Mouse (Mus musculus): Measurements from ENCODE around the gene Ilf2. TPM values are rescaled to one million over a fixed set of nuclear protein-coding genes. Genes with fewer than 3 reads are reported as not detected.
A peak's percentile ranks its signal among the peaks of the same experiment; 100 is the strongest.

Gene Ilf2
- polyA plus RNA-seq, 1 experiment, result 50.4 TPM

- no peaks in the 10 kb centered on the region for H3K27me3 ChIP-seq (ENCODE audit: control insufficient read depth, insufficient read depth, insufficient read length)
- peak within 1 kb of the TSS; percentile 44 for H3K4me2 ChIP-seq (ENCODE audit: low read depth)
- TF ChIP-seq REST (IDR thresholded peaks at IDR 0.05; ENCODE audit: insufficient read depth, insufficient read length), result no peak
- TF ChIP-seq MYOD1 (IDR thresholded peaks at IDR 0.05; ENCODE audit: control insufficient read depth in 1 of 3, insufficient read length in 2 of 3, low read depth in 2 of 3), result no peak
- TF ChIP-seq TCF3 (IDR thresholded peaks at IDR 0.05; ENCODE audit: insufficient read length, low read depth), result no peak
- no peak for TF ChIP-seq MYOG (IDR thresholded peaks at IDR 0.05; ENCODE audit: control insufficient read depth in 1 of 3, insufficient read depth in 1 of 3, insufficient read length in 2 of 3, low read depth in 2 of 3)
- no peak for TF ChIP-seq CEBPB (IDR thresholded peaks at IDR 0.05; ENCODE audit: insufficient read depth, poor library complexity, severe bottlenecking)
- no peak for TF ChIP-seq POLR2A (IDR thresholded peaks at IDR 0.05; ENCODE audit: insufficient read length, low read depth)
- no peak for TF ChIP-seq MAX (IDR thresholded peaks at IDR 0.05; ENCODE audit: low read depth)
- no peak for TF ChIP-seq POLR2AphosphoS2 (IDR thresholded peaks at IDR 0.05; ENCODE audit: insufficient read length, low read depth)
- TF ChIP-seq TCF12 (IDR thresholded peaks at IDR 0.05; ENCODE audit: insufficient read depth, poor library complexity, severe bottlenecking), result no peak
- TF ChIP-seq E2F4 (IDR thresholded peaks at IDR 0.05; ENCODE audit: insufficient read depth), result no peak
- TF ChIP-seq USF1 (IDR thresholded peaks at IDR 0.05; ENCODE audit: low read depth), result no peak
- TF ChIP-seq SRF (IDR thresholded peaks at IDR 0.05; ENCODE audit: control insufficient read depth, insufficient read length, low read depth), result no peak
- H3ac ChIP-seq (ENCODE audit: control insufficient read depth, insufficient read length), result no peak within 1 kb of the TSS
- H3K36me3 ChIP-seq (ENCODE audit: control insufficient read depth, insufficient read depth), result no peaks in the 10 kb centered on the region
- H3K79me2 ChIP-seq (ENCODE audit: control insufficient read depth, insufficient read depth), result no peaks in the 10 kb centered on the region
- H3K4me3 ChIP-seq, result no peak within 1 kb of the TSS
Measured at GRCm38 (mm10) chr3:90526580-90526979, 50.7 kb downstream of the Ilf2 start, which contains the start of gene S100a14. Gene S100a14 (plus strand): TSS chr3:90526856.

- no peaks in the 10 kb centered on the region for H3K27me3 ChIP-seq (ENCODE audit: control insufficient read depth, insufficient read depth, insufficient read length)
- H3K79me2 ChIP-seq (ENCODE audit: control insufficient read depth, insufficient read depth), result no peaks in the 10 kb centered on the region
- no peak for TF ChIP-seq USF1 (IDR thresholded peaks at IDR 0.05; ENCODE audit: low read depth)
- no peak overlapping the region for H3K4me2 ChIP-seq (ENCODE audit: low read depth)
- H3K4me3 ChIP-seq, result no peak overlapping the region
- H3ac ChIP-seq (ENCODE audit: control insufficient read depth, insufficient read length), result no peak overlapping the region
- H3K36me3 ChIP-seq (ENCODE audit: control insufficient read depth, insufficient read depth), result no peaks in the 10 kb centered on the region
Measured at GRCm38 (mm10) chr3:90527291-90527873, 51.5 kb downstream of the Ilf2 start.

DNA sequence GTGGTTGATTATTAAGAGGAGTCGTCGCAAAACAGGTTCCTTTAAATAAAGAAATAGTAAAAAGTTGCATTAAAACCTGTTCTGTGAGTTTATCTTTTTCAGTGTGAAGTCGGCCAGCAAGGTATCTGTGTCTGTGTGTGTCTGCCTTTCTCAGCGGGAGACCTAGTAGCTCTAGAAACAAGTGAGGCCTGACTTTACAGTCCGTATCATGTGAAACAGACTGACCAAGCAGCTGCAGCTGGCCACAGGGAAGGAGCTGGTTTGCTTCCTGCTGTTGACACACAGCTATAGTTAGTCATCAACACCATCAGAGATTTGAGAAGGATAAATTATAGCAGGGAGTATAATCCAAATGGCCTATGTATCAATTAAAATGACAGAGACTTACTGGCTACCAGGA lies 55.8 kb downstream of the Ilf2 start:
- Histone ChIP-seq H3K4me2 (ENCODE audit: low read depth) (no peak overlapping the region), H3K27me3 (ENCODE audit: control insufficient read depth, insufficient read depth, insufficient read length) (no peaks in the 10 kb centered on the region), H3K79me2 (ENCODE audit: control insufficient read depth, insufficient read depth) (no peaks in the 10 kb centered on the region), H3K4me3 (no peak overlapping the region), H3K36me3 (ENCODE audit: control insufficient read depth, insufficient read depth) (no peaks in the 10 kb centered on the region), H3ac (ENCODE audit: control insufficient read depth, insufficient read length) (no peak overlapping the region)
- no peak for TF ChIP-seq TCF12 (IDR thresholded peaks at IDR 0.05; ENCODE audit: insufficient read depth, poor library complexity, severe bottlenecking)
- no peak for TF ChIP-seq REST (IDR thresholded peaks at IDR 0.05; ENCODE audit: insufficient read depth, insufficient read length)
- peak in 1 of 3 experiments; percentile 55 for TF ChIP-seq MYOG (IDR thresholded peaks at IDR 0.05; ENCODE audit: control insufficient read depth in 1 of 3, insufficient read depth in 1 of 3, insufficient read length in 2 of 3, low read depth in 2 of 3)
- TF ChIP-seq MYOD1 (IDR thresholded peaks at IDR 0.05; ENCODE audit: control insufficient read depth in 1 of 3, insufficient read length in 2 of 3, low read depth in 2 of 3), result peak; percentile 16 to 70 (median 63)

GRCm38 (mm10) chr3:90535446-90535845 lies 59.5 kb downstream of the Ilf2 start:
- Histone ChIP-seq H3K4me3 (no peak overlapping the region), H3K27me3 (ENCODE audit: control insufficient read depth, insufficient read depth, insufficient read length) (no peaks in the 10 kb centered on the region), H3K4me2 (ENCODE audit: low read depth) (no peak overlapping the region), H3K36me3 (ENCODE audit: control insufficient read depth, insufficient read depth) (no peaks in the 10 kb centered on the region), H3K79me2 (ENCODE audit: control insufficient read depth, insufficient read depth) (peaks cover 17% of the 10 kb centered on the region), H3ac (ENCODE audit: control insufficient read depth, insufficient read length) (no peak overlapping the region)
- no peak for TF ChIP-seq TCF3 (IDR thresholded peaks at IDR 0.05; ENCODE audit: insufficient read length, low read depth)

GRCm38 (mm10) chr3:90537141-90537904 lies 61.4 kb downstream of the Ilf2 start, which contains the start of gene S100a16:
Gene S100a16 (plus strand): TSS chr3:90537254.
- Histone ChIP-seq H3K4me3 (peak within 1 kb of the TSS; percentile 67), H3K36me3 (ENCODE audit: control insufficient read depth, insufficient read depth) (no peaks in the 10 kb centered on the region), H3K4me2 (ENCODE audit: low read depth) (peak within 1 kb of the TSS; percentile 96), H3K79me2 (ENCODE audit: control insufficient read depth, insufficient read depth) (peaks cover 22% of the 10 kb centered on the region), H3K27me3 (ENCODE audit: control insufficient read depth, insufficient read depth, insufficient read length) (no peaks in the 10 kb centered on the region), H3ac (ENCODE audit: control insufficient read depth, insufficient read length) (peak within 1 kb of the TSS; percentile 5)
- TF ChIP-seq MYOG (IDR thresholded peaks at IDR 0.05; ENCODE audit: control insufficient read depth in 1 of 3, insufficient read depth in 1 of 3, insufficient read length in 2 of 3, low read depth in 2 of 3), result peak; percentile 45 to 90 (median 77)
- no peak for TF ChIP-seq MAX (IDR thresholded peaks at IDR 0.05; ENCODE audit: low read depth)
- peak; percentile 27 for TF ChIP-seq TCF12 (IDR thresholded peaks at IDR 0.05; ENCODE audit: insufficient read depth, poor library complexity, severe bottlenecking)
- no peak for TF ChIP-seq CEBPB (IDR thresholded peaks at IDR 0.05; ENCODE audit: insufficient read depth, poor library complexity, severe bottlenecking)
- no peak for TF ChIP-seq REST (IDR thresholded peaks at IDR 0.05; ENCODE audit: insufficient read depth, insufficient read length)
- TF ChIP-seq USF1 (IDR thresholded peaks at IDR 0.05; ENCODE audit: low read depth), result no peak
- no peak for TF ChIP-seq E2F4 (IDR thresholded peaks at IDR 0.05; ENCODE audit: insufficient read depth)
- peak; percentile 66 for TF ChIP-seq POLR2AphosphoS2 (IDR thresholded peaks at IDR 0.05; ENCODE audit: insufficient read length, low read depth)
- TF ChIP-seq MYOD1 (IDR thresholded peaks at IDR 0.05; ENCODE audit: control insufficient read depth in 1 of 3, insufficient read length in 2 of 3, low read depth in 2 of 3), result peak; percentile 55 to 90 (median 83)
- TF ChIP-seq POLR2A (IDR thresholded peaks at IDR 0.05; ENCODE audit: insufficient read length, low read depth), result peak; percentile 76
- TF ChIP-seq TCF3 (IDR thresholded peaks at IDR 0.05; ENCODE audit: insufficient read length, low read depth), result no peak
- no peak for TF ChIP-seq SRF (IDR thresholded peaks at IDR 0.05; ENCODE audit: control insufficient read depth, insufficient read length, low read depth)
